Mouse (Mus musculus) liver, embryonic 11.5 days (tissue): ENCODE data around the gene Elmo2. TPM values are rescaled to one million over a fixed set of nuclear protein-coding genes. Genes with fewer than 3 reads are reported as not detected.

Experiments used
- ATAC-seq: fragments of 200-750 bp; cut with Nextera tagmentation; replicated peaks from 2 replicates; pipeline ENCODE4 v1.8.0; 2017; ENCODE audit warnings: moderate number of reproducible peaks, mild to moderate bottlenecking, moderate TSS enrichment, moderate library complexity; ENCODE audit not compliant: low FRiP score
- DNase-seq: peaks from one replicate; pipeline ENCODE4 v3.0.0-alpha.2; 2017; ENCODE audit warnings: low spot score
- H3K27ac ChIP-seq: fragments of 300-500 bp; sonication (generic); 2 replicates; pipeline ENCODE4 v1.5.1; 2014; ENCODE audit warnings: mild to moderate bottlenecking, low read depth, low read length, control low read depth
- H3K27me3 ChIP-seq: fragments of 300-500 bp; sonication (generic); replicated peaks from 2 replicates; pipeline ENCODE4 v1.6.1; 2014; ENCODE audit warnings: low read length, mixed read lengths; ENCODE audit not compliant: control insufficient read depth, insufficient read depth
- H3K36me3 ChIP-seq: fragments of 300-500 bp; sonication (generic); 2 replicates; pipeline ENCODE4 v1.6.1; 2014; ENCODE audit warnings: mild to moderate bottlenecking, low read length, moderate library complexity, mixed read lengths; ENCODE audit not compliant: control insufficient read depth, insufficient read depth
- H3K4me1 ChIP-seq: fragments of 300-500 bp; sonication (generic); replicated peaks from 2 replicates; pipeline ENCODE4 v1.6.1; 2014; ENCODE audit warnings: low read length, mixed read lengths; ENCODE audit not compliant: control insufficient read depth, insufficient read depth
- H3K4me2 ChIP-seq: fragments of 300-500 bp; sonication (generic); 2 replicates; pipeline ENCODE4 v1.6.1; 2014; ENCODE audit warnings: mild to moderate bottlenecking, control low read depth, moderate library complexity
- H3K4me3 ChIP-seq: fragments of 300-500 bp; sonication (generic); 2 replicates; pipeline ENCODE4 v1.5.1; 2014; ENCODE audit warnings: low read depth, low read length, control low read depth
- H3K9ac ChIP-seq: fragments of 300-500 bp; sonication (generic); 2 replicates; pipeline ENCODE4 v1.6.1; 2014; ENCODE audit warnings: low read depth, low read length, control low read depth
- H3K9me3 ChIP-seq: fragments of 300-500 bp; sonication (generic); 2 replicates; pipeline ENCODE4 v1.6.1; 2016; ENCODE audit warnings: low read length, inconsistent platforms, mixed read lengths; ENCODE audit not compliant: control insufficient read depth
- WGBS: fragments of 180-500 bp; shearing (Covaris S2); extraction: QIAGEN DNeasy Blood & Tissue Kit; methylation state at CpG from one replicate; pipeline ENCODE4 v1.1.7; 2014; 5-methylcytosine and 5-hydroxymethylcytosine counted together
- polyA plus RNA-seq: library from polyadenylated mRNA; unstranded; fragments of >200 nt; fragmentation: Nextera tagmentation; extraction: Ambion mirVana; gene quantifications from 2 replicates; pipeline ENCODE4 v1.2.1, GENCODE M21; 2014

Elmo2 gene
- polyA plus RNA-seq, 1 experiment from 2014 or later: 36.4 TPM

DNA sequence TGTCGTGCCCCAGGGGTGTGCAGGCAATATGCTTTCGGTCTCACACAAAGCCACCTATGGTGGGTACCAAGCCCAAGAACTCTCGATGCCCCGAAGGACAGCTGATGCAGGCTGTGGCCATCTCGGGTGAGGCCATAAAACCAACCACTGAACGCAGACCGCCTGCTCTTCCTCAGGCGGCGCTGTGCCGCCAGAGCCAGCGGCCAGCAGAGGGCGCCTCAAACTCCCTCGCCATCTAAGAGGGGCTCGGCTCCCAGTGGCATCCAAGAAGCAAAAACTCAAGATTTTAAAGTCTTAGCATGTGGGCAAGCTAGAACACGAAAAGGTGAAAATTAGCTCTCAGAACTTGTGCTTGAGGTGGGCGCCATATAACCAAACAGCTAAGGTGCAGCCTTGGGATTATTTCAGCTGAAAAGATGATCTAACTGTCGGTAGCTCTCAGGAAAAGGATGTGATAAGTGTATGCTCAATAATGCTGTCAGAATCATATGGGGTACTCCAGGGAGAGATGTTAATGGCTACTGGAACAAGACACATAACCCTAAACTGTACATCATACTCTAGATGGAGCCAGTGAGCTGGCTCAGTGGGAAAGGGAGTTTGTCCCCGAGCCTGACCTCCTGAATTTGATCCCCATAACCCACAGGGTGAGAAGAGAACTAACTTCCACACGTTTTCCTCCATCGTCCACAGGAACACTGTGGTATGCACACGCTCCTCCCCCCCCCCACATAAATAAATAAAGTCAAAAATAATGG, 38.2 kb upstream of the Elmo2 start:
- no peak overlapping the region for H3K27ac ChIP-seq
- H3K4me3 ChIP-seq: no peak overlapping the region
- no peaks in the 10 kb centered on the region for H3K36me3 ChIP-seq
- DNase-seq (peak; percentile 62), ATAC-seq (no peak)
- peaks cover 16% of the 10 kb centered on the region for H3K27me3 ChIP-seq
- WGBS: 13% methylated on average over 21 of the region's 21 CpGs
- peak overlapping the region; percentile 8; the same call in 1 of the 2 replicates for H3K4me2 ChIP-seq
- no peak overlapping the region for H3K9ac ChIP-seq
- H3K9me3 ChIP-seq: no peaks in the 10 kb centered on the region
- H3K4me1 ChIP-seq: peaks cover 9% of the 10 kb centered on the region

DNA sequence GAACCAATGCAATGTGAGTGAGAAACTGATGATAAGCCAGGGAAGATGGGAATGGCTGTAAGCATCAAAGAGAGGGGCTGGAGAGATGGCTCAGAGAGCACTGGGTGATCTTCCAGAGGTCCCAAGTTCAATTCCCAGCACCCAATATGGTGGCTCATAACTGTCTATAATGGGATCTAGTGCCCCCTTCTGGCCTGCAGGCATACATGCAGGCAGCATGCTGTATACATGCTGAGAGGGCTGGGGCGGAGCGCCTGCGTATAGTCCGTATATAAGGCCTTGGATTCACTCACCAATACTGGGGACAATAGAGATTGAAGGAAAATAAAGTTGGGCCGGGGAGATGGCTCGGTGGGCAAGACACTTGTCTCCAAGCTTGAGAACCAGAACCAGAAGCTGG, 37.0 kb upstream of the Elmo2 start:
- Histone ChIP-seq H3K9me3 (no peaks in the 10 kb centered on the region), H3K4me1 (peaks cover 6% of the 10 kb centered on the region; the same call in 1 of the 2 replicates), H3K36me3 (no peaks in the 10 kb centered on the region), H3K9ac (no peak overlapping the region), H3K27ac (no peak overlapping the region), H3K27me3 (peaks cover 9% of the 10 kb centered on the region), H3K4me2 (no peak overlapping the region), H3K4me3 (no peak overlapping the region)
- WGBS: 86% methylated on average over 6 of the region's 6 CpGs
- DNase-seq: no peak
- no peak for ATAC-seq

DNA sequence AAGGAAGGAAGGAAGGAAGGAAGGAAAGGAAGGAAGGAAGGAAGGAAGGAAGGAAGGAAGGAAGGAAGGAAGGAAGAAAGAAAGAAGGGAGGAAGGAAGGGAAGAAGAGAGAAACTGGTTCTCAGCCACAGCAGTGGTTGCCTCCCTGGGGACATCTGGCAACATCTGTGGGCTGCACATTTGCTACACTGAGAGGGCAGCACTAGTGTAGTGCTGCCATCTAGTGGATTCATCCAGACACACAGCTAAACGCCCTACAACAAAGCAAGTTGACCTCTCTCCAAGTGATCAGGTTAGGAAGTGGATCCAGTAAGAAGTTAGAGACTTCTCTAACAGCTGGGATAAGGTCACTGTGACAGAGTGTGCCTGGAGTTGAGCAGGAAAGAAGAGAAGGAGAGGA, 34.6 kb upstream of the Elmo2 start:
- Histone ChIP-seq H3K36me3 (no peaks in the 10 kb centered on the region), H3K9me3 (no peaks in the 10 kb centered on the region), H3K4me3 (no peak overlapping the region), H3K27me3 (peaks cover 6% of the 10 kb centered on the region; the same call in 1 of the 2 replicates), H3K9ac (no peak overlapping the region), H3K4me2 (no peak overlapping the region), H3K4me1 (no peaks in the 10 kb centered on the region; the same call in 1 of the 2 replicates), H3K27ac (no peak overlapping the region)
- 0% methylated on average over 1 of the region's 1 CpGs for WGBS
- DNase-seq: peak; percentile 48
- ATAC-seq: no peak

DNA sequence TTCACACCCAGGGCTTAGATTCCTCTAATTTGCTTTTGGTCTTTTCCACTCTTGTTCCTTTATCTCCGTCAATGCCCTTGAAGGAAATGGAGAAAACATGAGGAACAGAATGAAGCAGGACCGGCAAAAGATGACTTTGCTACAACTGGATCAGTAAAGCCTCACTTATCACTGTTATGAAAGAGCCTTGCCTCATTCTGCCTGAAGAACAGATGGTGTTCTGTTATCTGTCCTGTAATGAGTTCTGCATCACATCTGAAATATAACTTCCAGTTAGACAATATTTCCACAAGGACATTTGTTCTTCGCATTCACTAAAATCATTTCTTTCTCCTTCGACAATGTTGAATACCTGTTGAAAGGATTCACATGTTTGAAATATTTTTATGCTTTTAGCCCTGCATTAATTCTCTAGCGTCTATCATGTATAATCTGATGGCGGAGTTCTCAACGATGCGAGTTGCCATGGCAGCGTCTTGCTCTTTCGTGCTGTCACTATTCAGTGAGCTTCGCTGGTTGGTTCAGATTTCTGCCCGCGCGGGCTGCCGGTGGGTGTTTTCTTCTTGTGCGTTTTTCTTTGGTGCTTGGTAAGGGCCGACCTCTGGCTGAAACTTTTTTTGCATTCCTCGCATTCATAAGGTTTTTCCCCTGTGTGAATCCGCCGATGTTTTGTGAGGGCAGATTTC, 25.7 kb upstream of the Elmo2 start:
- no peak for ATAC-seq
- 85% methylated on average over 20 of the region's 20 CpGs for WGBS

DNA sequence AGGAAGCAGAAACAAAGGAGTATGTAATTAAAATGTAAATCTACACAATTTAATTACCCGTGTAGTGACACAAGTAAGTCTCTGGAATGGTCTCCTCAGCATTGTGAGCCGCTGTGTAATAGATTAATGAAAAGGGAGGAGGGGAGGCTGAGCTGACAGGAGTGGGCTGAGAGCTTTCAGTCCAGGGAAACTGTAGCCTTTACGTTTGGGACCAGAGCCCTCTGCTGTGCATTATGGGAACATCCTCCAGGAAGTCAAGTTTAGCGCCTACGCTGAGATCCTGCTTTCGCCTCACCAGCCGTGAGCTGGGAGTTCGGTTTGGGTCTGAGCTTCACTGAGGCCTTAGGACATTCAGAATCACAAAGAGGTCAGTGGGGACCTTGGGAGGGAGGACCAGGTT, 23.2 kb upstream of the Elmo2 start:
- 30% methylated on average over 8 of the region's 8 CpGs for WGBS
- Histone ChIP-seq H3K9me3 (peaks cover 9% of the 10 kb centered on the region), H3K4me2 (no peak overlapping the region), H3K9ac (no peak overlapping the region), H3K4me3 (no peak overlapping the region), H3K27ac (no peak overlapping the region), H3K4me1 (no peaks in the 10 kb centered on the region), H3K36me3 (no peaks in the 10 kb centered on the region), H3K27me3 (no peaks in the 10 kb centered on the region)
- DNase-seq (no peak), ATAC-seq (no peak)

More for the DNA sequence above, 25.7 kb upstream of the Elmo2 start:
- H3K27ac ChIP-seq: no peak overlapping the region
- peaks cover 9% of the 10 kb centered on the region for H3K9me3 ChIP-seq
- no peak overlapping the region for H3K4me2 ChIP-seq
- H3K36me3 ChIP-seq: no peaks in the 10 kb centered on the region
- no peaks in the 10 kb centered on the region for H3K27me3 ChIP-seq
- no peak for DNase-seq
- H3K4me1 ChIP-seq: no peaks in the 10 kb centered on the region
- no peak overlapping the region for H3K9ac ChIP-seq
- no peak overlapping the region for H3K4me3 ChIP-seq

DNA sequence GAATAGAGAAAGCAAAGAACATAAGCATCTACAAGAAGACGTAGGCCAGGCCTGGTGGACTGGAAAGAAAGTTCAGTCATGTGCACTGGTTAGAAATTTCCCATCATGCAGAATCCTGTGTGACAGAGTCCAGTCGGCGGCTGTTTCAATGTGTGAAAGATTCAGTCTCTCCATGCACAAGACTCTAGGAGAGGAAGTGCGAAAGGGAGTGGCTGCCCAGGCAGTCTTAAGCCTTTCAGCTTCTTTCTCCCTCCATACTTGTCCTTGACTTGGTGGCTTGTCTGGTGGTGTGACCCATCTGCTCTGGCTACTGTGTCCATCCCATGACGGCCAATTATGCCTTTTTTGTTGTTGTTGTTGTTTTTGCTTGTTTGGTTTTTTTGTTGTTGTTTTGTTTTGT, 19.9 kb upstream of the Elmo2 start:
- Histone ChIP-seq H3K9ac (no peak overlapping the region), H3K4me3 (no peak overlapping the region), H3K36me3 (no peaks in the 10 kb centered on the region), H3K9me3 (no peaks in the 10 kb centered on the region), H3K4me2 (no peak overlapping the region), H3K27ac (no peak overlapping the region), H3K27me3 (no peaks in the 10 kb centered on the region), H3K4me1 (no peaks in the 10 kb centered on the region)
- 79% methylated on average over 5 of the region's 5 CpGs for WGBS
- ATAC-seq (no peak), DNase-seq (no peak)

DNA sequence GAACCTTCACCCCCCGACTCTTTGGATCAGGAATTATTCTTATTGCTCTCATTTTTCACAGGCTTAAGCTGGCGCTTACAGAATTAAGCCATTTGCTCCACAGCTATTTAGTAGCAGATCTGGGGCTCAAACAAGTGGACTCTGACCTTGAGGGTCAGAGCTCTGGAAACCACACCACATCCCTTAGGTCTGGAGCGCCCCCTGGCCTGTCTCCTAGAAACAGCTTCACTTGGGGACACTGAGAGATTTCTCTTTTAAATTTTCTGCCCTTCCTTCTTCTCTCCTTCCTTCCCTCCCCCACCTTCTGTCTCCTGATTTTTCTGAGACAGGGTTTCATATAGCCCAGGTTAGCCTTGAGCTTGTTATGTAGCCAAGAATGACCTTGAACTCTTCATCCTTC, 10.9 kb upstream of the Elmo2 start:
- H3K9me3 ChIP-seq: no peaks in the 10 kb centered on the region
- H3K4me2 ChIP-seq: no peak overlapping the region
- ATAC-seq (no peak), DNase-seq (no peak)
- WGBS: 27% methylated on average over 3 of the region's 3 CpGs
- no peak overlapping the region for H3K27ac ChIP-seq
- no peaks in the 10 kb centered on the region for H3K27me3 ChIP-seq
- H3K36me3 ChIP-seq: no peaks in the 10 kb centered on the region
- no peak overlapping the region for H3K9ac ChIP-seq
- no peaks in the 10 kb centered on the region for H3K4me1 ChIP-seq
- H3K4me3 ChIP-seq: no peak overlapping the region

DNA sequence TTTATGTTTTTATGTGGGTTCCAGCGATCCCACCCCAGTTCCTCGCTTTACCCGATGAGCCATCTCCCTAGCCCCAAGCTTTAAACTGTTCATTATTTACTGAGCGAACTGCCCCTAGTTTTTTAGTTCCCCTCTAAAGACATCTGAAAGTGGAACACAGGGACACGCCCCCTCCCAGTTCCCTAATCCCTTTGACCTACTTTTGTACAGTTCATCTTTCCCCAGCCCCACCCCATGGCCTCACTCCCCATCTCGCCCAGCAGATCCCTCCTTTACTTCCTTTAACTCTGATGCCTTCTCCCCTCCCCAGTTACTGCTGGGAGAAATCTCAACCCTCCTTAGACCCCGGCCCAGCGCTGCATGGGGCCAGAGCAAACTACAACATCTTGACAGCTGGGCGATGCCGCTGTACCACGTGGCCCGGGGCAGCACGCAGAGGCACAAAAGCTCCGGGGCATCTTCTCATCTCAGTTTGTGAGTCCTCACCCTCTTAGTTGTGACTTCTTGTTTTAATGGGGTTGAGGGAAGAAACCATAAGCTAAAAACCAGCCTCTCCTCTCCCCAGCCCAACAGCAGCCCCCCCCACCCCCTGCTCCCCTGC, 6.4 kb upstream of the Elmo2 start:
- Histone ChIP-seq H3K4me3 (no peak overlapping the region), H3K9me3 (no peaks in the 10 kb centered on the region), H3K9ac (no peak overlapping the region), H3K4me1 (peaks cover 8% of the 10 kb centered on the region), H3K36me3 (no peaks in the 10 kb centered on the region), H3K4me2 (0 out of 2 replicates have a peak overlapping the region, but pooled peaks have one; percentile 16), H3K27ac (no peak overlapping the region), H3K27me3 (no peaks in the 10 kb centered on the region)
- ATAC-seq (no peak), DNase-seq (no peak)
- WGBS: 51% methylated on average over 14 of the region's 14 CpGs
